Mouse (Mus musculus): ENCODE results near the gene Tmem115. TPM values are rescaled to one million over a fixed set of nuclear protein-coding genes. Genes with fewer than 3 reads are reported as not detected.

Gene Tmem115
- polyA plus RNA-seq, 2 experiments from 2014 or later = 19.7 to 28.0 TPM

GRCm38 (mm10) chr9:107522400-107522711 lies 11.4 kb upstream of the Tmem115 start:
- ATAC-seq = no peak

- peak; percentile 74 for ATAC-seq
Observed at GRCm38 (mm10) chr9:107526198-107527026, 7.3 kb upstream of the Tmem115 start.

- no peak for ATAC-seq
Observed at GRCm38 (mm10) chr9:107534408-107535202, 860 bp downstream of the Tmem115 start.

- no peak for ATAC-seq
Observed at GRCm38 (mm10) chr9:107538231-107538630, 4.5 kb downstream of the Tmem115 start.

GRCm38 (mm10) chr9:107538711-107539110 lies 5.0 kb downstream of the Tmem115 start:
- no peak for ATAC-seq

- ATAC-seq = no peak
Observed at GRCm38 (mm10) chr9:107539940-107540339, 6.2 kb downstream of the Tmem115 start.

GRCm38 (mm10) chr9:107540420-107540819 lies 6.7 kb downstream of the Tmem115 start:
- no peak for ATAC-seq

- no peak for ATAC-seq
Observed at GRCm38 (mm10) chr9:107541005-107541404, 7.3 kb downstream of the Tmem115 start.

GRCm38 (mm10) chr9:107541474-107542351 lies 8.0 kb downstream of the Tmem115 start, which contains the start of the genes Cyb561d2 and Nprl2:
Cyb561d2 (minus strand) TSS chr9:107542193.
Nprl2 (plus strand) TSS chr9:107542226.
- ATAC-seq = peak; percentile 87

GRCm38 (mm10) chr9:107542352-107542686 lies 8.6 kb downstream of the Tmem115 start:
- ATAC-seq = no peak

- no peak for ATAC-seq
Observed at GRCm38 (mm10) chr9:107542721-107543120, 9.0 kb downstream of the Tmem115 start.

GRCm38 (mm10) chr9:107543299-107543698 lies 9.6 kb downstream of the Tmem115 start:
- no peak for ATAC-seq

- ATAC-seq = no peak
Observed at GRCm38 (mm10) chr9:107544196-107544700, 10.5 kb downstream of the Tmem115 start.

- ATAC-seq = no peak
Observed at GRCm38 (mm10) chr9:107544729-107545128, 11.0 kb downstream of the Tmem115 start.

- no peak for ATAC-seq
Observed at GRCm38 (mm10) chr9:107545199-107545598, 11.5 kb downstream of the Tmem115 start.

- ATAC-seq = peak; percentile 20
Observed at GRCm38 (mm10) chr9:107545602-107546001, 11.9 kb downstream of the Tmem115 start.

GRCm38 (mm10) chr9:107547026-107547425 lies 13.3 kb downstream of the Tmem115 start, which contains the start of gene Zmynd10:
Zmynd10 (plus strand) TSS chr9:107547298.
- ATAC-seq = peak; percentile 37

GRCm38 (mm10) chr9:107547957-107548356 lies 14.2 kb downstream of the Tmem115 start:
- ATAC-seq = no peak

- no peak for ATAC-seq
Observed at GRCm38 (mm10) chr9:107548820-107549219, 15.1 kb downstream of the Tmem115 start.

GRCm38 (mm10) chr9:107549297-107550074 lies 15.7 kb downstream of the Tmem115 start:
- ATAC-seq = no peak

GRCm38 (mm10) chr9:107550491-107551116 lies 16.9 kb downstream of the Tmem115 start:
- no peak for ATAC-seq

Data from CD4-positive, CD25-positive, alpha-beta regulatory T cell, adult 4 months (primary cell).